Mouse (Mus musculus): ENCODE measurements around the gene Creb3.
"Not testable (repeated sequence)": the region's sequence is repeated elsewhere in the genome, so short reads cannot be mapped to it uniquely, and the experiment has no call there.

The Creb3 gene

GRCm38 (mm10) chr4:43561997-43562768 lies at the start of gene Creb3, which contains the start of gene Tln1:
TSS of gene Creb3 (plus strand) at chr4:43562332.
TSS of gene Tln1 (minus strand) at chr4:43562691.
- peak; percentile 90 for DNase-seq (ENCODE audit: low read depth, low spot score)

- no peak for DNase-seq (ENCODE audit: low read depth, low spot score)
Observed at GRCm38 (mm10) chr4:43512653-43513052, 49.5 kb upstream of the Creb3 start.

- no peak for DNase-seq (ENCODE audit: low read depth, low spot score)
Observed at GRCm38 (mm10) chr4:43513300-43513699, 48.8 kb upstream of the Creb3 start.

DNA sequence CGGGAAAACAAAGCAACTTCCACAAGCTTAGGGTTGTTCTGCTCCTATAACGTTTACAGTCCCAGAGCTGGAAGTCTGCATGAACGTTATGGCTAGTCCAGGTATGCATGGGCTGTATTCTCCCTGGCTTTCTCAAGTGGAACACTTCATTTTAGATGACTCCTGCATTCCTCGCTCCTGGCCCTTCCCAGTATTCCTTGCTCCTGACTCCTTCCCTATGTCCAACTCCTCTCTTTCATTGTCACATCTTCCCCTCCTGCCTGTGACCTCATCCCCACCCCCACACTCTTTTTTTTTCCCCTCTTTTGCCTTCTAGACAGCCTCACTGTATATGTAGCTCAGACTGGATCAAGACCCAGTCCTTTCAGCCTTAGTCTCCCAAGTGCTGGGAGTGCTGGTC lies 48.3 kb upstream of the Creb3 start:
- DNase-seq (ENCODE audit: low read depth, low spot score), result no peak

DNA sequence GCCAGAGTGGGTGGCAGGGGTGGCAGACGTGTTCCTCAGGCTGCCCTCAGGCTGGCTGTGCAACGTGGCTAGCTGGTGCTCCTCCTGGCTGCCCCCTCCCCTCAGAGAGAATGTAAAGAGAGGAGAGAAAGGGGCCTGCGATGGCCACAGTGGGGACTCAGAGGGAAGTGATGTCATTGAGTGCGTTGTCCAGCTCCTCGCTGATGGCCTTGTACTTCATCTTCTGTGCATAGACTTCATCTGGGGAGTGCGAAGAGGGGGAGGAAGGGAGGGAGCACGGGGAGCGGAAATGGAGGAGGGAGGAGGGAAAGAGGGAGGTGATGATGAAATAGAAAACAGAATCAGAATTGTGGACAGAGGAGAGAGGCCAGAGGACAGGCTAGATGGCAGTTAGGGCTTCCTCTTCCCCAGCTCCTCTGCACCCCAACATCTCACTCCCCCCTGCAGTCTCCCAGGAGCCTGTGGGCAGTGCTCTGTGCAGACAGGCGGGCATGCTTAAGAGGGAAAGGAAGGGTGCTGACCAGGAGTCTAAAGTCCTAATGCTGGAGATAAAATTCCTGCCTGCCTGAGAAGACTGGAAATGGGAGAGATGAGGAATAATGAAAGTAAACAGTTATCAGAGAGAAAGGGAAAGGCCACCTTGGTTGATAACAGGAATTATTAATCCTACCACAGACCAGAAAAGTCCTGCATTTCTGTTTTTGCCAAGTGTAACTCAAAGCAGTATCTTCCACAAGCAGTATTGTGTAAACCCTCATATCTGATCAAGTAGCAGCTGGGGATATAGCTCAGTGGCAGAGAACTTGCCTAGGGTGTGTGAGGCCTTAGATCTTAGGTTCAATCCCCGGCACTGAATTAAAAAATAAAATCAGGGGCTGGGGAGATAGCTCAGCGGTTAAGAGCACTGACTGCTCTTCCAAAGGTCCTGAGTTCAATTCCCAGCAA lies 46.1 kb upstream of the Creb3 start:
- DNase-seq (ENCODE audit: low read depth, low spot score), result no peak

GRCm38 (mm10) chr4:43519551-43519950 lies 42.6 kb upstream of the Creb3 start:
- no peak for DNase-seq (ENCODE audit: low read depth, low spot score)

DNA sequence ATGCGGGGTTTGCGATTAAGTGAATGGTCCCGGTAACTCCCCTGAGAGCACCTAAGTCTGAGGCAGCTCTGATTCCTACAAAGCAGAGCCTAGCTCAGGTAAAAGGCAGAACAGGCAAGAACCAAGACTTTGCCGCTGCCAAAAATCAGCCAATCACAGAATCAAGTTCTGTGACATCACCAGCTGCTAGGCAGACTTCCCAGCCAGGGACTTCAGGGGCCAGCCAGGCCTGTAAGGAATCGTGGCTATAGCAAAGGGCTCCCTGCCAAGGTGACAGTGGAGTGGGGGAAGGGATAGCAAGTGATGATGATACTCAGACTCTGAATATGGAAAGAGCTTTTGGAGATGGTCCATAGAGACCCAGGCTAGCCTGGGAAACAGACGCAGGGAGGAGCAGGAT lies 42.2 kb upstream of the Creb3 start:
- DNase-seq (ENCODE audit: low read depth, low spot score), result no peak

DNA sequence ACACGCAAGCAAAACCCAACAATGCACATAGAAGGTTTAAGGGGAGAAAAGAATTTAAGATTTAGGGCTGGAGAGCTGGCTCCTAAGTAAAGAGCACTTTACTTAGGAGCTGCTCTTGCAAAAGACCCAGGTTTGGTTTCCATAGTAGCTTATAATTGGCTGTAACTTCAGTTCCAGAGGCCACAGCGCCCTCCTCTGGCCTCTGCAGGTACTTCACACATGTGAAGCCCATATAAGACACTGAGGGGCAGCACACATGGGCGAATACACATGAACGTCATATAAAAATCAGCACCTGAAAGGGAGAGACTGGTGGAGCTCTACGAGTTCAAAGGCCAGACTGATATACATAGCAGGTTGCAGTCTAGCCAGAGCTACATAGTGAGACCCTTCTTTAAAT lies 34.3 kb upstream of the Creb3 start:
- no peak for DNase-seq (ENCODE audit: low read depth, low spot score)

DNA sequence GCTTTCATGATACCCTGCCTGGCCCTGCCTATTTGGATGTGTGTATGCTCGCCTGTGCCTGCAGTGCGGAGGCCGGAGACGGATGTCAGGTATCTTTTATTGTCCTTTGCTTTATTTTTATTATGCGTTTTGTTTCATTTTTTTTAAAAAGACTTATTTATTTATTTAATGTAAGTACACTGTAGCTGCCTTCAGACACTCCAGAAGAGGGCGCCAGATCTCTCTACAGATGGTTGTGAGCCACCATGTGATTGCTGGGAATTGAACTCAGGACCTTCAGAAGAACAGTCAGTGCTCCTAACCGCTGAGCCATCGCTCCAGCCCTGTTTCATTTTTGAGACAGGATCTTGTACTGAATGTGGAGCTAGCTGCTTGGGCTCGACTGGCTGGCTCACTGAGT lies 33.6 kb upstream of the Creb3 start:
- no peak for DNase-seq (ENCODE audit: low read depth, low spot score)

GRCm38 (mm10) chr4:43530081-43530501 lies 32.0 kb upstream of the Creb3 start:
- no peak for DNase-seq (ENCODE audit: low read depth, low spot score)

DNA sequence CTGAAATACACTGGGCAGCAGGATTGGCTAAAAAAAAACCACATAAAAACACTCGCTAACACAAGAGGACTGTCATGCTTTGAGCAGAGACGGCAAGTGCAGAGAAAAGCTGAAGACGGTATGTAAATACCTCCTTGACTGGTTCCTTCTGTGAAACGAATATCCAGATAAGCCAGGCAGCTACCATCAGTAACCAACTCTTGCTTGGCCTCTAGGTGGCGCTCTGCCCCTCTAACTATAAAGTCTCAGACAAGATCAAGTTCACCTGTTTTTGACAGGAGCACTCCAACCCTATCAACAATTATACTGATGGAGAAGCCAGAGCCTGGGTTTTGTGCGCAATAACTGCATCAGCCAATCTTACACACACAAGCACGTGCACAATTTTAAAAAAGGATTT lies 31.6 kb upstream of the Creb3 start:
- DNase-seq (ENCODE audit: low read depth, low spot score), result peak; percentile 69

GRCm38 (mm10) chr4:43533270-43533669 lies 28.9 kb upstream of the Creb3 start:
- DNase-seq (ENCODE audit: low read depth, low spot score), result no peak

DNA sequence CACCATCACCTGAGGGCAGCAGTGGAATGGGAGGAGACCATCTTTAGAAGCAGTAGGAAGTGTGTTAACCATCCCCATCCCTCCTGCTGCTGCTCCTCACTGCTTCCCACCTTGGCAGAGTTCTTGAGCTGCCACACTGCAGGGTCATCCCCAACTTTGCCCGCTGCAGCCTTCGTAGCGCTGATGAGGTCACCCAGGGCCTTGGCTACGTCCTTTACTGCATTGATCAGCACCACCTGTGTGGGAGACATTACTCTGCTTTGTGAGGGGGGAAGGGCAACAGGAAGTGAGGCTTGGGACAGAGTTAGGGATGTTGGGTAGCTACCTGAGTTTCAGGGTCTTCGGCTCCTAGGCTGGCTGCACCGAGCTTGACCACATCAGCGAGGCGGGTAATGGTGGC lies 26.5 kb upstream of the Creb3 start:
- DNase-seq (ENCODE audit: low read depth, low spot score), result no peak

DNA sequence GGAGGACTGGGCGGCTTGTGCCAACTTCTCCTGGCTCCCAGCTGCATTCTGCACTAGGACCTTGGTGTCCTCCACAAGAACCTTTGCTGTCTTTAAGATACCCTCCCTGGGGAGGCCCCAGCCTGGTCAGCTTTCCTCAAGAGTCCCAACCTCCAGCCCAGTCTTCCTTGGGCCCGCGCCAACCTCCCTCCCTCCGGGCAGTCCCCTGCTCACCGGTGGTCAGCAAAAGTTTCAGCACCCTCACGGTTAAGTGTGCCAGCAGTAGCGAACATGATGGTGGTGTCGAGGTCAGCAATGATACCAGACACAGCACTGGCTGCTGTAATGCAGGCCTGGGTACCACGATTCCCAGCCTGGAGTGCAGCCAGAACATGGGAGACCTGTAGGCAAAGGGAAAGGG lies 26.1 kb upstream of the Creb3 start:
- DNase-seq (ENCODE audit: low read depth, low spot score), result no peak

- DNase-seq (ENCODE audit: low read depth, low spot score), result no peak
Observed at GRCm38 (mm10) chr4:43542044-43542443, 20.1 kb upstream of the Creb3 start.

DNA sequence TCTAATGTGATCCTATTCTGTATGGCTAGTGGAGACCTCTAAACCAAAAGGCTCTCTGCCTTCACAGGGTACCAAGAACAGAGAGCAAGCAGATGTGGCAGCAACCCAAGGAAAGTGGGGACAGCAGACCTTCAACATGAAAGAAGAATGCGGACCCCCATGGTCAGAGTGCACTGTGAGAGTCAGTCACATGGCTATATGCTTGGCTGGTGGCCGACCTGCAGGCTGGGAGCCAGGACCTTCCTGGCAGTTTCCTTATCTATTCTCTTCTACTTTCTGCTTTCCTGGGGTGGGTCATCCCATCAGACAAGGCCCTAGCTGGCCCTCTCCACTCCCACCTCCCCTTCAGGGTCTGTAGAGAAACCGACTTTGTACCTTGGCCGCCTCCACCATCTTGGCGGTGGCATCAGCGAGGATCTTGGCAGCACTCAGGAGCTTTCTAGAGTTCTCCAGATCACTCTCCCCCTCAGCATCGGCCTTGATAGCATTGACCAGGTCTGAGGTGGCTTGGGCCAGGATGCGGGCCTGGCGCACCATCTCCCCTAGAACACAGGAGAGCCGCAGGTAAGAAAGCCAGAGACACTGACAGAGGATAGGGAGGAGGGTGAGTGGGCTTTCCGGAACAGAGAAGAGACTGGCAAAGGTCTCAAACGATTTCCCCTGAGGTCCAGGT lies 15.6 kb upstream of the Creb3 start:
- DNase-seq (ENCODE audit: low read depth, low spot score), result no peak

GRCm38 (mm10) chr4:43547160-43547559 lies 15.0 kb upstream of the Creb3 start:
- no peak for DNase-seq (ENCODE audit: low read depth, low spot score)

DNA sequence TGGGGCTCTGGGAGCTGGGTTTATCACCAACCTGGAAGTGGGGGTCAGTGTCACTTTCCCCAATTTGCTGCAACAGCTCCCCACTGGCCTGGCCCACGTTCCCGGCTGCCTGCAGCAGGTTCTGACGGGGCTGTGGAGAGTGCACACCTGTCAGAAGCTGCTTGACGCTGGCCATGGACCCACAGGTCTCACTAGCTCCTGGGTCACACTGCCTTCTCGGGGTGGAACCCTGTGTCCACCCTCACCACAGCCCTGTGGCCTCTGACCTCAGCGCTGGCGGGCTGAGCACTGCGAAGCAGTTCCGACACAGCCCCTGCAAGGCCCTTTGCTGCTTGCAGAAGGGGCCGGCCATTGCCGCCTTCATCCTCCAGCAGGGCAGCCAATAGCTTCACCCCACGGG lies 13.1 kb upstream of the Creb3 start:
- no peak for DNase-seq (ENCODE audit: low read depth, low spot score)

DNA sequence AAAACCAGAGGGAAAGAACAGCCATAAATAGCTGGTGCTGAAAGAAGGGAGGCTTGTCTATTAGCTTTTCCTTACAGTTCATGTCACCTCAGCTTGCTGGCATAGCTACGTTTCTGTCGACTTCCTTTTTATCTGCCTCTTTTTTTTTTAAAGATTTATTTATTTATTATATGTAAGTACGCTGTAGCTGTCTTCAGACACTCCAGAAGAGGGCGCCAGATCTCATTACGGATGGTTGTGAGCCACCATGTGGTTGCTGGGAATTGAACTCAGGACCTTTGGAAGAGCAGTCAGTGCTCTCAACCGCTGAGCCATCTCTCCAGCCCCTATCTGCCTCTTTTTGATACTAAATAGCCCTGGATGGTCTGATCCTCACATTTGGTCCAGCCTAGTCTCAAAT lies 10.3 kb upstream of the Creb3 start:
- not testable (repeated sequence) for DNase-seq (ENCODE audit: low read depth, low spot score)

DNA sequence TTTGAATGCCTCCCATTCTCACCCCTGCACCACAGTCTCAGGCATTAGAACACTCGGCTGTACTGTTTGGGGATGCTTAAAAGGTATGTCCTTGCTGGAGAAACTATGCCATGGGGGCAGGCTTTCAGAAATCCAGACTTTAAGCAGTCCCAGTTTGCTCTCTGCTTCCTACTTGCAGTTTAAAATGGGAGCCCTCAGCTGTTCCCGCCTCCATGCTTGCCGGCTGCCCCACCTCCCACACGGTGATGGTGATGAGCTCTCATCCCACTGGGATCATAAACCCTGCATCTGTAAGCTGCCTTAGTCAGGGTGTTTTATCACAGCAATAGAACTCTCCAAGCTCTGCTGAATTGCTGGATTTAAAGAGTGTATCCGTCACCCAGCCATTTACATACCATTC lies 9.7 kb upstream of the Creb3 start:
- no peak for DNase-seq (ENCODE audit: low read depth, low spot score)

GRCm38 (mm10) chr4:43553891-43554290 lies 8.2 kb upstream of the Creb3 start:
- DNase-seq (ENCODE audit: low read depth, low spot score), result no peak

- no peak for DNase-seq (ENCODE audit: low read depth, low spot score)
Observed at GRCm38 (mm10) chr4:43555926-43556325, 6.2 kb upstream of the Creb3 start.

Data from c-Kit-negative CD71-positive TER-119-positive erythroid progenitor cells, embryonic 14.5 days (primary cell).